Mouse (Mus musculus) forebrain, postnatal 0 days (tissue): ENCODE data around the gene Acsm4. TPM values are rescaled to one million over a fixed set of nuclear protein-coding genes. Genes with fewer than 3 reads are reported as not detected.

Experiments
- ATAC-seq: fragments of 200-750 bp; cut with Nextera tagmentation; 2 replicates; pipeline ENCODE4 v1.8.0; 2017; ENCODE audit warnings: mild to moderate bottlenecking, moderate library complexity
- DNase-seq: peaks from one replicate; pipeline ENCODE4 v3.0.0-alpha.2; 2015
- H3K27ac ChIP-seq: fragments of 300-500 bp; sonication (generic); 2 replicates; pipeline ENCODE4 v1.5.1; 2014; ENCODE audit warnings: low read depth, mild to moderate bottlenecking, antibody characterized with exemption, low read length, moderate library complexity, mixed read lengths
- H3K27me3 ChIP-seq: fragments of 300-500 bp; sonication (generic); 2 replicates; pipeline ENCODE4 v1.6.1; 2014; ENCODE audit warnings: mild to moderate bottlenecking, low read length, mixed read lengths; ENCODE audit not compliant: insufficient read depth
- H3K36me3 ChIP-seq: fragments of 300-500 bp; sonication (generic); 2 replicates; pipeline ENCODE4 v1.6.1; 2014; ENCODE audit warnings: mild to moderate bottlenecking, moderate library complexity; ENCODE audit not compliant: insufficient read depth
- H3K4me1 ChIP-seq: fragments of 300-500 bp; sonication (generic); 2 replicates; pipeline ENCODE4 v1.6.1; 2014; ENCODE audit warnings: antibody characterized with exemption; ENCODE audit not compliant: insufficient read depth
- H3K4me2 ChIP-seq: fragments of 300-500 bp; sonication (generic); 2 replicates; pipeline ENCODE4 v1.6.1; 2014; ENCODE audit warnings: low read depth, mild to moderate bottlenecking, moderate library complexity
- H3K4me3 ChIP-seq: fragments of 300-500 bp; sonication (generic); 2 replicates; pipeline ENCODE4 v1.5.1; 2014; ENCODE audit warnings: low read depth, low read length, mixed read lengths
- H3K9ac ChIP-seq: fragments of 300-500 bp; sonication (generic); 2 replicates; pipeline ENCODE4 v1.6.1; 2014; ENCODE audit warnings: mild to moderate bottlenecking
- H3K9me3 ChIP-seq: fragments of 300-500 bp; sonication (generic); 2 replicates; pipeline ENCODE4 v1.6.1; 2016; ENCODE audit warnings: low read length
- CTCF ChIP-seq: sonication (generic); IDR thresholded peaks from 2 replicates; pipeline ENCODE4 v1.5.1; 2016; ENCODE audit warnings: antibody characterized with exemption, control low read depth, low read depth
- WGBS: fragments of 180-500 bp; shearing (Covaris S2); extraction: QIAGEN DNeasy Blood & Tissue Kit; methylation state at CpG from one replicate; pipeline ENCODE4 v1.1.7; 2014; 5-methylcytosine and 5-hydroxymethylcytosine counted together
- polyA plus RNA-seq: library from polyadenylated mRNA; unstranded; fragments of >200 nt; fragmentation: Nextera tagmentation; extraction: Ambion mirVana; gene quantifications from 2 replicates; pipeline ENCODE4 v1.2.1, GENCODE M21; 2015
- total RNA-seq: library from RNA; depleted of rRNA; stranded (reverse); fragments of >200 nt; gene quantifications from 2 replicates; pipeline ENCODE4 v1.2.3, GENCODE M21; 2014; rRNA removed

The Acsm4 gene
- total and polyA plus RNA-seq, 2 experiments from 2014 or later = not detected

DNA sequence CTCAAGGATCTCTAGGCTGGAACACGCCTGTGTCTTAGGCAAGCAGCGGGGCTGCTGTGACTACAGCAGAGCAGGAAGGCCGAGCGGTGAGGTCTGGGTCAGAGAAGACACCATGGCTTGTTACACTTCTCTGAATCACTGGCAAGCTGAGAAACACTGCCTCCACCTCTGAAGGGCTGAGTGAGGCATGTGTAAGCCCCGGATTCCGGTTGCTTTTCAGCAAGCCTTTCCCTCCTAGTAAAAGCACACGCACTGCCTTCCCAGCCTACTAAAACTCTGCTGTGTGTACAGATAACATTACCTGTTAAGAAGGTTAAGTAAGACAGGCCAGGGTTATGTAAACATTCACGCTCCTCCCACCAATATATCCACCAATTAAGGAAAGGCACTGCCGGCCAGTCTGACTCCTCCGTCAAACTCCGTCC, 70.7 kb downstream of the Acsm4 start, which contains the start of gene Acsm3:
TSS of gene Acsm3 (plus strand) at position 397 of the 425 bp plus-strand sequence.
- DNase-seq (no peak), ATAC-seq (no peak)
- no peak within 1 kb of the TSS for H3K27ac ChIP-seq
- TF ChIP-seq CTCF = no peak
- no peaks in the 10 kb centered on the region for H3K4me1 ChIP-seq
- H3K4me3 ChIP-seq = no peak within 1 kb of the TSS
- H3K27me3 ChIP-seq = no peaks in the 10 kb centered on the region
- H3K9me3 ChIP-seq = no peaks in the 10 kb centered on the region
- no peaks in the 10 kb centered on the region for H3K36me3 ChIP-seq
- H3K4me2 ChIP-seq = no peak within 1 kb of the TSS
- 87% methylated on average over 11 of the region's 11 CpGs for WGBS
- H3K9ac ChIP-seq = no peak within 1 kb of the TSS

DNA sequence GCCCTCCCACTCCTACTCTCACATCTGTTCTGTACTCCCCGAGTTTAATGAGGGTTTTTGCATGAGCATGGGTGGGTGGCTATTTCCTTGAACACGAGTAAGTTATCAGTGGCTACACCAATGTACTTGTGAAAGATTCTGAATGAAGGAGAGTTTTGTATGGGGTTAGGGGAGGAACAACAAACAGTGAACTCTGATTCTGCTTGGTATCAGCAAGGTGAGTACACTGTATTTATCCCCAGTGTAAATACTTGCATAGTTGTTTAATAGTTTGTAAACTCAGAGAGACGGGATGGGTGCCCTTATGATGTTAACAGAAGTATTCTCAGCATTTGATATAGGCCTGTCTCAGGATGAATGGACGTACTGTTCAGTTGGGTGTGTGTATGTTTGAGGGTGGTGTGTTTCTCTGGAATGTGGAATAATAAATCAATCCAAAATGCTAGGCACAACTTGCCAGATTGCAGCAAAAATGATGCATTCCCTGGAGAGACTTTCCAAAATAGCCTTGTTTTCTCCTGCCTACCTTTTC, 72.4 kb downstream of the Acsm4 start:
- DNase-seq (no peak), ATAC-seq (no peak)
- Histone ChIP-seq H3K4me2 (no peak overlapping the region), H3K27ac (no peak overlapping the region), H3K36me3 (no peaks in the 10 kb centered on the region), H3K4me3 (no peak overlapping the region), H3K9me3 (no peaks in the 10 kb centered on the region), H3K9ac (no peak overlapping the region), H3K4me1 (no peaks in the 10 kb centered on the region), H3K27me3 (no peaks in the 10 kb centered on the region)
- TF ChIP-seq CTCF = no peak
- 70% methylated on average over 4 of the region's 4 CpGs for WGBS

Other genes starting within 250 kb of the Acsm4 start
- not detected in 2 replicates for gene Gp2, start 230.7 kb upstream of the Acsm4 start, total RNA-seq
- gene Gp2, start 230.7 kb upstream of the Acsm4 start, polyA plus RNA-seq = not detected in 2 replicates
- gene Umod, start 210.7 kb upstream of the Acsm4 start, total RNA-seq = not detected in 2 replicates
- not detected in 2 replicates for gene Umod, start 210.7 kb upstream of the Acsm4 start, polyA plus RNA-seq
- gene Acsm5, start 170.6 kb upstream of the Acsm4 start, total RNA-seq = 0.15 TPM in 1 of 2 replicates, not detected in the other
- gene Acsm5, start 170.6 kb upstream of the Acsm4 start, polyA plus RNA-seq = not detected in 2 replicates
- not detected in 2 replicates for gene Pdilt, start 166.5 kb upstream of the Acsm4 start, total RNA-seq
- gene Pdilt, start 166.5 kb upstream of the Acsm4 start, polyA plus RNA-seq = 0.07 TPM in 1 of 2 replicates, not detected in the other
- 0.05 TPM in 1 of 2 replicates, not detected in the other for gene Acsm2, start 135.7 kb upstream of the Acsm4 start, total RNA-seq
- gene Acsm2, start 135.7 kb upstream of the Acsm4 start, polyA plus RNA-seq = not detected in 2 replicates
- gene Acsm1, start 83.0 kb upstream of the Acsm4 start, total RNA-seq = not detected in 2 replicates
- not detected in 2 replicates for gene Acsm1, start 83.0 kb upstream of the Acsm4 start, polyA plus RNA-seq
- 57.9 and 76.8 TPM in 2 replicates for gene Thumpd1, start 30.8 kb downstream of the Acsm4 start, total RNA-seq
- gene Thumpd1, start 30.8 kb downstream of the Acsm4 start, polyA plus RNA-seq = 77.2 and 79.8 TPM in 2 replicates
- 0.14 TPM in 1 of 2 replicates, not detected in the other for gene Acsm3, start 70.9 kb downstream of the Acsm4 start, total RNA-seq
- gene Acsm3, start 70.9 kb downstream of the Acsm4 start, polyA plus RNA-seq = 0.09 TPM in 1 of 2 replicates, not detected in the other
- 2.7 and 5.2 TPM in 2 replicates for gene Rexo5, start 104.0 kb downstream of the Acsm4 start, total RNA-seq
- 3.9 and 5.4 TPM in 2 replicates for gene Rexo5, start 104.0 kb downstream of the Acsm4 start, polyA plus RNA-seq
- gene Eri2, start 104.0 kb downstream of the Acsm4 start, total RNA-seq = 7.6 and 10.7 TPM in 2 replicates
- 7.0 and 8.2 TPM in 2 replicates for gene Eri2, start 104.0 kb downstream of the Acsm4 start, polyA plus RNA-seq
- gene Lyrm1, start 205.8 kb downstream of the Acsm4 start, total RNA-seq = 22.3 and 23.0 TPM in 2 replicates
- gene Lyrm1, start 205.8 kb downstream of the Acsm4 start, polyA plus RNA-seq = 24.4 and 25.6 TPM in 2 replicates
- 10.8 and 14.6 TPM in 2 replicates for gene Dcun1d3, start 206.3 kb downstream of the Acsm4 start, total RNA-seq
- gene Dcun1d3, start 206.3 kb downstream of the Acsm4 start, polyA plus RNA-seq = 6.8 and 9.0 TPM in 2 replicates